Mouse (Mus musculus): ENCODE results near the gene Dtnb. TPM values are rescaled to one million over a fixed set of nuclear protein-coding genes. Genes with fewer than 3 reads are reported as not detected.

Gene Dtnb
- polyA plus RNA-seq, 1 experiment from 2014 or later = 27.0 TPM

GRCm38 (mm10) chr12:3758127-3758526 lies 185.9 kb downstream of the Dtnb start:
- no peak overlapping the region for H3K27ac ChIP-seq (ENCODE audit: low read depth, low read length)

GRCm38 (mm10) chr12:3759419-3759818 lies 187.2 kb downstream of the Dtnb start:
- Histone ChIP-seq H3K36me3 (ENCODE audit: control insufficient read depth, insufficient read depth, low read length) (no peaks in the 10 kb centered on the region), H3K4me3 (ENCODE audit: low read depth, low read length) (no peak overlapping the region), H3K4me1 (replicated peaks; ENCODE audit: control insufficient read depth, insufficient read depth, low read length) (no peaks in the 10 kb centered on the region), H3K9me3 (ENCODE audit: control insufficient read depth, low read length) (no peaks in the 10 kb centered on the region), H3K27me3 (replicated peaks; ENCODE audit: control insufficient read depth, insufficient read depth, low read length) (no peaks in the 10 kb centered on the region), H3K9ac (ENCODE audit: low read depth, low read length) (no peak overlapping the region), H3K27ac (ENCODE audit: low read depth, low read length) (no peak overlapping the region), H3K4me2 (no peak overlapping the region)
- ATAC-seq (replicated peaks; ENCODE audit: low FRiP score) (peak; percentile 65), DNase-seq (ENCODE audit: low spot score) (no peak)
- 32% methylated on average over 4 of the region's 4 CpGs for WGBS

More at GRCm38 (mm10) chr12:3758127-3758526, 185.9 kb downstream of the Dtnb start:
- no peaks in the 10 kb centered on the region for H3K9me3 ChIP-seq (ENCODE audit: control insufficient read depth, low read length)
- DNase-seq (ENCODE audit: low spot score) (no peak), ATAC-seq (replicated peaks; ENCODE audit: low FRiP score) (no peak)
- no peaks in the 10 kb centered on the region for H3K4me1 ChIP-seq (replicated peaks; ENCODE audit: control insufficient read depth, insufficient read depth, low read length)
- no peaks in the 10 kb centered on the region for H3K27me3 ChIP-seq (replicated peaks; ENCODE audit: control insufficient read depth, insufficient read depth, low read length)
- no peaks in the 10 kb centered on the region for H3K36me3 ChIP-seq (ENCODE audit: control insufficient read depth, insufficient read depth, low read length)
- no peak overlapping the region for H3K9ac ChIP-seq (ENCODE audit: low read depth, low read length)
- no peak overlapping the region for H3K4me2 ChIP-seq
- 77% methylated on average over 3 of the region's 3 CpGs for WGBS
- H3K4me3 ChIP-seq (ENCODE audit: low read depth, low read length) = no peak overlapping the region

GRCm38 (mm10) chr12:3760876-3761590 lies 188.9 kb downstream of the Dtnb start:
- H3K36me3 ChIP-seq (ENCODE audit: control insufficient read depth, insufficient read depth, low read length) = no peaks in the 10 kb centered on the region
- H3K4me2 ChIP-seq = no peak overlapping the region
- 83% methylated on average over 4 of the region's 4 CpGs for WGBS
- ATAC-seq (replicated peaks; ENCODE audit: low FRiP score) (no peak), DNase-seq (ENCODE audit: low spot score) (no peak)
- no peaks in the 10 kb centered on the region for H3K4me1 ChIP-seq (replicated peaks; ENCODE audit: control insufficient read depth, insufficient read depth, low read length)
- no peak overlapping the region for H3K9ac ChIP-seq (ENCODE audit: low read depth, low read length)
- H3K9me3 ChIP-seq (ENCODE audit: control insufficient read depth, low read length) = no peaks in the 10 kb centered on the region
- H3K4me3 ChIP-seq (ENCODE audit: low read depth, low read length) = no peak overlapping the region
- H3K27ac ChIP-seq (ENCODE audit: low read depth, low read length) = no peak overlapping the region
- no peaks in the 10 kb centered on the region for H3K27me3 ChIP-seq (replicated peaks; ENCODE audit: control insufficient read depth, insufficient read depth, low read length)

DNA sequence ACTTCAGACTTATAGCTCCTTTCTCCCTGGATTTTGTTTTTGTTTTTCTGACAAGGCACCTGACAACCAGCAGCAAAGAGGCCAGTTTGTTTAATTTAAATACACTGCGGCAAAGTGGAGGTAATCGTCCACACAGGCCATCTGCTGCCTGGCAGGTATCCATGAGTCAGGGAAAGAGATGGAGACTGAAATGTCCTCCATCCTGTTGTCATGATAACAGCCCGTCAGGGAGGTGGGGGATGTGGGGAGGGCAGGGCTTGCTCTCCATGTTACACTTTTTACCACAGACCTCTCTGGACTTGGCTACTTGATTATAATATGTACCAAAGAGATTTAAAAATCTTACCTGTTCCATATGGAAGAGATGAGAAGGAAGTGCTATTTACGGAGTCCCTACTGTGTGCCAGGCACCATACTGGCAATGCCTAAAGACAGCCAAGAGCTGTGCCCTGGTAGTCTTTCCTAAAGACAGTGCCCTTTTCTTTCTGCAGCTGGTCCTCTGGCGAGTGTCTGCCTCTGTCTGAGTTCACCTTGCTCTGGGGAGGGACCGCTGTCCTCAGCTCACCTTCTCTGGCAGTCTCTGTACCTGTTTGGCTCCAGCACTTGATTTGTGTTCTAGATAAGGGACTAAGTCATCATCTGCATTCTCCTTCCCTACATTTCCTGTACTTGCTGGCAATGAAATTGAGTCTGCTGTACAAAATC lies 189.6 kb downstream of the Dtnb start:
- Histone ChIP-seq H3K9ac (ENCODE audit: low read depth, low read length) (no peak overlapping the region), H3K27ac (ENCODE audit: low read depth, low read length) (no peak overlapping the region), H3K36me3 (ENCODE audit: control insufficient read depth, insufficient read depth, low read length) (no peaks in the 10 kb centered on the region), H3K4me3 (ENCODE audit: low read depth, low read length) (no peak overlapping the region), H3K4me2 (no peak overlapping the region), H3K4me1 (replicated peaks; ENCODE audit: control insufficient read depth, insufficient read depth, low read length) (no peaks in the 10 kb centered on the region), H3K27me3 (replicated peaks; ENCODE audit: control insufficient read depth, insufficient read depth, low read length) (no peaks in the 10 kb centered on the region), H3K9me3 (ENCODE audit: control insufficient read depth, low read length) (no peaks in the 10 kb centered on the region)
- ATAC-seq (replicated peaks; ENCODE audit: low FRiP score) = no peak
- no peak for DNase-seq (ENCODE audit: low spot score)
- WGBS = 75% methylated on average over 6 of the region's 6 CpGs

- H3K27me3 ChIP-seq (replicated peaks; ENCODE audit: control insufficient read depth, insufficient read depth, low read length) = no peaks in the 10 kb centered on the region
- no peak overlapping the region for H3K4me2 ChIP-seq
- H3K27ac ChIP-seq (ENCODE audit: low read depth, low read length) = no peak overlapping the region
- H3K9ac ChIP-seq (ENCODE audit: low read depth, low read length) = no peak overlapping the region
- ATAC-seq (replicated peaks; ENCODE audit: low FRiP score) = no peak
- no peak for DNase-seq (ENCODE audit: low spot score)
- H3K4me3 ChIP-seq (ENCODE audit: low read depth, low read length) = no peak overlapping the region
- H3K9me3 ChIP-seq (ENCODE audit: control insufficient read depth, low read length) = no peaks in the 10 kb centered on the region
- H3K4me1 ChIP-seq (replicated peaks; ENCODE audit: control insufficient read depth, insufficient read depth, low read length) = no peaks in the 10 kb centered on the region
- WGBS = 74% methylated on average over 3 of the region's 3 CpGs
- H3K36me3 ChIP-seq (ENCODE audit: control insufficient read depth, insufficient read depth, low read length) = no peaks in the 10 kb centered on the region
These were observed 192.1 kb downstream of the Dtnb start for GRCm38 (mm10) chr12:3764191-3764804.

GRCm38 (mm10) chr12:3767360-3767759 lies 195.2 kb downstream of the Dtnb start:
- no peak overlapping the region for H3K9ac ChIP-seq (ENCODE audit: low read depth, low read length)
- no peak overlapping the region for H3K4me2 ChIP-seq
- no peaks in the 10 kb centered on the region for H3K9me3 ChIP-seq (ENCODE audit: control insufficient read depth, low read length)
- ATAC-seq (replicated peaks; ENCODE audit: low FRiP score) = no peak
- H3K4me1 ChIP-seq (replicated peaks; ENCODE audit: control insufficient read depth, insufficient read depth, low read length) = no peaks in the 10 kb centered on the region
- no peaks in the 10 kb centered on the region for H3K36me3 ChIP-seq (ENCODE audit: control insufficient read depth, insufficient read depth, low read length)
- no peak overlapping the region for H3K4me3 ChIP-seq (ENCODE audit: low read depth, low read length)
- 87% methylated on average over 8 of the region's 8 CpGs for WGBS
- no peak overlapping the region for H3K27ac ChIP-seq (ENCODE audit: low read depth, low read length)
- no peak for DNase-seq (ENCODE audit: low spot score)
- H3K27me3 ChIP-seq (replicated peaks; ENCODE audit: control insufficient read depth, insufficient read depth, low read length) = no peaks in the 10 kb centered on the region

DNA sequence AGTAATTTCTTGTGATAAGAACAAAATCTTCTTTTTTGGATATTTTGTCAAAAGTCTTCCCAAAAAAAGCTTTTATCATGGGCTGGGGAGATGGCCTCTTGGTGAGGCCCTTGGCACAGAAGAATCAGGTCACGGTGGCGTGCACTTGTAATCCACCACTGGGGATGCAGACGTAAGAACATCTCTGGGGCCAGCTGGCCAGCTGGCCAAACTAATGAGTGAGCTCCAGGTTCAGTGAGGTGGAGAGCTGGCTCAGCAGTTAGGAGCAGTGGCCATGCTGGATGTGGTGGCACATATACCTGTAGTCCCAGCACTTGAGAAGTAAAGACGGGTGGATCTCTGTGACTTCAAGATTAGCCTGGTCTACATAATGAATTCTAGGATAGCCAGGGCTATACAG lies 196.2 kb downstream of the Dtnb start:
- Histone ChIP-seq H3K27ac (ENCODE audit: low read depth, low read length) (no peak overlapping the region), H3K27me3 (replicated peaks; ENCODE audit: control insufficient read depth, insufficient read depth, low read length) (no peaks in the 10 kb centered on the region), H3K4me2 (no peak overlapping the region), H3K4me3 (ENCODE audit: low read depth, low read length) (no peak overlapping the region), H3K9ac (ENCODE audit: low read depth, low read length) (no peak overlapping the region), H3K9me3 (ENCODE audit: control insufficient read depth, low read length) (no peaks in the 10 kb centered on the region), H3K4me1 (replicated peaks; ENCODE audit: control insufficient read depth, insufficient read depth, low read length) (no peaks in the 10 kb centered on the region), H3K36me3 (ENCODE audit: control insufficient read depth, insufficient read depth, low read length) (no peaks in the 10 kb centered on the region)
- DNase-seq (ENCODE audit: low spot score) (no peak), ATAC-seq (replicated peaks; ENCODE audit: low FRiP score) (no peak)
- WGBS = 91% methylated on average over 4 of the region's 4 CpGs

- H3K4me1 ChIP-seq (replicated peaks; ENCODE audit: control insufficient read depth, insufficient read depth, low read length) = 0 out of 2 replicates have a peak, but pooled peaks cover 2% of the 10 kb centered on the region
- no peaks in the 10 kb centered on the region for H3K27me3 ChIP-seq (replicated peaks; ENCODE audit: control insufficient read depth, insufficient read depth, low read length)
- DNase-seq (ENCODE audit: low spot score) = no peak
- H3K4me2 ChIP-seq = no peak overlapping the region
- H3K9ac ChIP-seq (ENCODE audit: low read depth, low read length) = no peak overlapping the region
- H3K36me3 ChIP-seq (ENCODE audit: control insufficient read depth, insufficient read depth, low read length) = no peaks in the 10 kb centered on the region
- no peak overlapping the region for H3K27ac ChIP-seq (ENCODE audit: low read depth, low read length)
- no peak overlapping the region for H3K4me3 ChIP-seq (ENCODE audit: low read depth, low read length)
- WGBS = 67% methylated on average over 2 of the region's 2 CpGs
- no peak for ATAC-seq (replicated peaks; ENCODE audit: low FRiP score)
- H3K9me3 ChIP-seq (ENCODE audit: control insufficient read depth, low read length) = no peaks in the 10 kb centered on the region
These were observed 198.4 kb downstream of the Dtnb start for GRCm38 (mm10) chr12:3770546-3770945.

Measured in liver, embryonic 11.5 days (tissue).